Mouse (Mus musculus) megakaryocyte, embryonic 14.5 days (primary cell): ENCODE measurements around the gene Psmb7. TPM values are rescaled to one million over a fixed set of nuclear protein-coding genes. Genes with fewer than 3 reads are reported as not detected.

ENCODE experiments used
- H3K27me3 ChIP-seq: replicated peaks from 2 replicates; pipeline ENCODE3; 2012; ENCODE audit warnings: inconsistent platforms
- H3K36me3 ChIP-seq: replicated peaks from 2 replicates; pipeline ENCODE3; 2012; ENCODE audit warnings: low read length, inconsistent platforms, mixed read lengths
- H3K4me1 ChIP-seq: 2 replicates; pipeline ENCODE4 v1.6.1; 2012; ENCODE audit warnings: inconsistent platforms
- H3K4me3 ChIP-seq: replicated peaks from 2 replicates; pipeline ENCODE3; 2012; ENCODE audit warnings: moderate library complexity, mild to moderate bottlenecking, inconsistent platforms
- H3K9me3 ChIP-seq: 2 replicates; pipeline ENCODE4 v1.6.1; 2012; ENCODE audit warnings: inconsistent platforms
- FLI1 ChIP-seq: IDR thresholded peaks from 2 replicates; pipeline ENCODE4 v1.6.1; 2012; ENCODE audit warnings: low read length, inconsistent platforms, mixed read lengths
- GATA1 ChIP-seq: IDR thresholded peaks from 3 replicates; pipeline ENCODE4 v1.6.1; 2012; ENCODE audit warnings: mixed read lengths, low read length, inconsistent platforms, borderline replicate concordance
- polyA plus RNA-seq: library from polyadenylated mRNA; stranded (reverse); fragments of >175 nt; gene quantifications from 2 replicates; pipeline ENCODE4 v1.2.3, GENCODE M21; 2012; ENCODE audit warnings: low replicate concordance; ENCODE audit not compliant: insufficient read depth

Psmb7 gene
- polyA plus RNA-seq, 1 experiment: 12.4 TPM

DNA sequence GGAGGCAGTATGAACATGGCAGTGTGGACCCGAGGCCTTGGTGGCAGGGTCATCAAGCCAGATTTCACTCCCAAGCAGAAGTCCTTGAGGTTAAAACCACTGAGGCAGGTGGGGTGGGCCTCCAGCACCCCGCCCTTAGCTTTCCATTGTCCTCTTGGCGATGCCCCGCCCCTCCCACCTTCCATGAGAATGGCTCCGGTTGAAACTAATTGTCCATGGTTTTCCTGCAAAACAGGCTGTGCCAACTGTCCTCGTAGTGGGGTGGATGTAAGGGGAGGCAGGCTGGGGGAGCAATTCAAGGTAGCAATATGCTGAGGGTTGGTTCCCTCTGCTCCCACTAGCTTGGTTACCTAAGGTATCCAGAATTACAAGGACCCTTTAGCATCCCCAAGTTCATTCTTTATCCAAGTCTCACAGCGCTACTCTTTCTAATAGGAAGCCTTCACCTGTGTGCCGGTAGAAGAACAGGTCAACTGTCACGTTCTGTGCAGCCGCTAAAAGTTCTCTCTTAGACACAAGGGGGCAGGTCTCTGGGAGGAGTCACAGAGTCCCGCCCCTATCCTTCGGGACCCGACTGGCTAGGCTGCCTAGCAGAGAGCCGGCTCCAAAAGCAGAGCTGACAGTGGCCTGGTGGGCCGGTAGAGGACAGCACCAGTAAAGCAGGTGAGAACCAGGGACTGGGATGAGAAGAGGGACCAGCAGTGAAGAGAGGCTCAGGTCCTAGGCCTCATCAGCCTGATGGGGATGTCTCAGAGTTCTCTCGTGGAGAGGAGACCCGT, 25.1 kb upstream of the Psmb7 start:
- peak overlapping the region; percentile 65 for H3K4me3 ChIP-seq
- H3K27me3 ChIP-seq: peaks cover 75% of the 10 kb centered on the region

DNA sequence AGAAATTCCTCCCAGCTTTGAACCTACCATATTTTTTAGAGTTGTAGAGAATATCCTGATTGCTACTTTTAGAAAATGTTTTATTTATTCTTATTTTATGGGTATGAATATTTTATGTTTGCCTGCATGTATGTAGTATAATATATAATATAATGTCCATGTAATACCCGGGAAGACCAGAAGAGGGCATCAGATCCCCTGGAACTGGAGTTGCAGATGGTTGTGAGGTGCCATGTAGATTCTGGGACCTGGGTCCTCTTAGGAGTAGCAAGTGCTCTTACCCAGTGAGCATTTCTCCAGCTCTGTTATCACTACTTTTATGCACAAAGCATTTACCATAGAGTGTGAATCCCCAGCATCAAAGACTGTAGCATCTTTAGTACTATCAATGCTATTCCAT, 17.5 kb upstream of the Psmb7 start:
- Histone ChIP-seq H3K9me3 (no peaks in the 10 kb centered on the region), H3K27me3 (peaks cover 29% of the 10 kb centered on the region), H3K4me3 (no peak overlapping the region), H3K4me1 (peaks cover 41% of the 10 kb centered on the region), H3K36me3 (no peaks in the 10 kb centered on the region)
- TF ChIP-seq GATA1 (no peak), FLI1 (no peak)

More for the DNA sequence above, 25.1 kb upstream of the Psmb7 start:
- no peaks in the 10 kb centered on the region for H3K9me3 ChIP-seq
- no peak for TF ChIP-seq FLI1
- TF ChIP-seq GATA1: no peak
- H3K36me3 ChIP-seq: no peaks in the 10 kb centered on the region
- H3K4me1 ChIP-seq: peaks cover 7% of the 10 kb centered on the region; the same call in 1 of the 2 replicates

GRCm38 (mm10) chr2:38658338-38658836, 14.5 kb upstream of the Psmb7 start:
- peaks cover 20% of the 10 kb centered on the region for H3K27me3 ChIP-seq
- H3K36me3 ChIP-seq: no peaks in the 10 kb centered on the region
- no peak for TF ChIP-seq GATA1
- no peak for TF ChIP-seq FLI1
- H3K9me3 ChIP-seq: peaks cover 6% of the 10 kb centered on the region
- H3K4me1 ChIP-seq: peaks cover 57% of the 10 kb centered on the region
- peak overlapping the region; percentile 91 for H3K4me3 ChIP-seq

DNA sequence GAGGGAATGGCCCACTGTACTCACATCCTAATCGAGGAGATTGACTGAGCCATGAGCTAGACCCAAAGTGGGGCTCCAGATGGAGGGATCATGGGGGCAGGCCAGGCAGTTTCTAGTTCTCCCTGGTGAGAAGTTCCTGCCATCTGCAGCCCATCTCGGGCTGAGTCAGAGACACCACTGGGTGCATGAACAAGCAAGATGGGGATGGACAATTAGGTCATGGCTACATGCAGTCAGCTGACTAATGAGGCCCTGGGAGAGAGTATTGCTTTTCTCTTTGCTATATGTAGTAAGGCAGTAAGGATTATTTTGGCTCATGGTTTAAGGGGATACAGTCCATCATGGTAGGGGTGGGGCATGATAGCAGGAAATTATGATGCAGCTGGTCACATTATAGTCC, 9.8 kb upstream of the Psmb7 start:
- no peak for TF ChIP-seq GATA1
- TF ChIP-seq FLI1: no peak
- peaks cover 66% of the 10 kb centered on the region for H3K4me1 ChIP-seq
- H3K36me3 ChIP-seq: no peaks in the 10 kb centered on the region
- peaks cover 10% of the 10 kb centered on the region for H3K9me3 ChIP-seq
- no peak overlapping the region for H3K4me3 ChIP-seq
- peaks cover 26% of the 10 kb centered on the region for H3K27me3 ChIP-seq

DNA sequence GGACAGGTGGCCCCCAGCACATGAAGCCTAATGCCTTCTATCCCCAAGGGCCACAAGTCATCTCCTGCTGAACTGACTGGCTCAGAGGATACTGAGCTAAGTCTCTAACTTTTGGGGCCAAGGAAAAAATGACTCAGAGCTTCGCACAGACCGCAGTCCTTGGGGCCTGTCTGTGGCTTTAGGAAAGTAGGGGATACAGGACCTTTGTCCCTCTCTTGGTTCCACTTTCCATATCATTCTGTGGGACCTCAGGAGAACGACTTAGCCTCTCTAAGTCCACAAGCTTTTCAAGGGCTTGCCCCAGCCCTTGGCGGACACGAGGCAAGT, 9.4 kb upstream of the Psmb7 start:
- no peak for TF ChIP-seq GATA1
- no peak for TF ChIP-seq FLI1
- Histone ChIP-seq H3K9me3 (peaks cover 14% of the 10 kb centered on the region), H3K36me3 (no peaks in the 10 kb centered on the region), H3K27me3 (peaks cover 26% of the 10 kb centered on the region), H3K4me1 (peaks cover 61% of the 10 kb centered on the region), H3K4me3 (no peak overlapping the region)

GRCm38 (mm10) chr2:38652565-38653292, 8.8 kb upstream of the Psmb7 start:
- Histone ChIP-seq H3K4me3 (no peak overlapping the region), H3K4me1 (peaks cover 57% of the 10 kb centered on the region), H3K27me3 (peaks cover 25% of the 10 kb centered on the region), H3K36me3 (no peaks in the 10 kb centered on the region), H3K9me3 (peaks cover 17% of the 10 kb centered on the region)
- no peak for TF ChIP-seq FLI1
- no peak for TF ChIP-seq GATA1

DNA sequence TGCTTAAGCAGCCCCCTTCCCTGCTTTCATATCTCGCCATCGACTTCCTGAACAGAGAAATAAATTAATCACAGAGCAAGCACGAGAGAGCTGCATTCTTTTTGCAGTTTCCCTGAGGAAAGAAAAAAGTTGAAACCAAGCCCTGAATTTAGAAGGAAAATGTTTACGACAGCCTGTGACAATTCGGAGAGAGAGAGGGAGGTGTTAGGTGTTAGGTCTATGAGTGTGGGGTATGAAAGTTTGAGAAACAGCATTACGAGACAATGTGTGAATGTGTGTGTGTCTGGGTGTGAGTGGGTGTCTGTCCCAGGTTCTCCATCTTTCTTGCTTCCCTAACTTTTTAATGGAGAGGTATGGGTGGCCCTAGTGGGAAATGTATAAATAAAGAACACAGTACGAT, 8.2 kb upstream of the Psmb7 start:
- H3K36me3 ChIP-seq: no peaks in the 10 kb centered on the region
- no peak overlapping the region for H3K4me3 ChIP-seq
- peaks cover 17% of the 10 kb centered on the region for H3K9me3 ChIP-seq
- TF ChIP-seq FLI1 (no peak), GATA1 (no peak)
- H3K4me1 ChIP-seq: peaks cover 57% of the 10 kb centered on the region
- peaks cover 25% of the 10 kb centered on the region for H3K27me3 ChIP-seq

DNA sequence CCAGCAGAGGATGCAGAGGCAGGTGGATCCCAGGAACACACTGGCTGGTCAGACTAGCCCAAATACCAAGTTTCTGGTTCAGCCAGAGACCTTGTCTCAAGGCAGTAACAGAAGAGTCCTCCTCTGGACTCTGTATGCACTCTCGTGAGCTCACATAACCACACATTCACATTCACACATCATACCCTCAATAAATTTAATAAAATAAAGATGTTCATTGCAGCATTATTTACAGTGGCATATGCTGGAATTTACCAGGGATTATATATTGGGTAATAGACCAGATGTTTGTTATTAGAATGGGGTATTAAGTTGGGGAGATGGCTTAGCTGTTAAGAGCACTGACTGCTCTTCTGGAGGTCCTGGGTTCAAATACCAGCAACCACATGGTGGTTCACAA, 6.5 kb upstream of the Psmb7 start:
- H3K27me3 ChIP-seq: peaks cover 20% of the 10 kb centered on the region
- no peak overlapping the region for H3K4me3 ChIP-seq
- H3K4me1 ChIP-seq: peaks cover 63% of the 10 kb centered on the region
- TF ChIP-seq FLI1: no peak
- no peak for TF ChIP-seq GATA1
- no peaks in the 10 kb centered on the region for H3K36me3 ChIP-seq
- H3K9me3 ChIP-seq: peaks cover 17% of the 10 kb centered on the region

DNA sequence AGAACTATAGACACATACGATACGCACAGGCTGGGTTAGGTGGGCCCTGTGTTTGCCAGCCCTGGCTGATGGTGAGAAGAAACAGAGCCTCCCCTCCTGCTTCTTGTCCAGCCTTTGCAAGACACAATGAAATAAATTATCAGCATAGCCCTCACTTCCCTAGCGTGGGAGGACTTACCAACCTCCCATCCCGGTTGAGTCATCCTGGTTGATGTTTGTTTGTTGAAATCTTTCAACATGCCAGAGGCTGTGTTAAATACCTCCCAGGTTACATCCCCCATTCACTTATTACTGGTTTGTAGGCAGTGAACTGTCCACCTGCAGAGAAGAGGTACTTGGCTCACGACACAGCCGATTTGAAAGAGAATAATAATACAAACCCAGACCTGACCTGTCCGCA, 3.8 kb upstream of the Psmb7 start:
- Histone ChIP-seq H3K4me1 (peaks cover 57% of the 10 kb centered on the region), H3K9me3 (peaks cover 10% of the 10 kb centered on the region), H3K27me3 (peaks cover 13% of the 10 kb centered on the region), H3K4me3 (no peak overlapping the region), H3K36me3 (no peaks in the 10 kb centered on the region)
- TF ChIP-seq GATA1: no peak
- no peak for TF ChIP-seq FLI1

- TF ChIP-seq FLI1: no peak
- TF ChIP-seq GATA1: no peak
- H3K36me3 ChIP-seq: peaks cover under 1% of the 10 kb centered on the region
- no peak overlapping the region for H3K4me3 ChIP-seq
- H3K9me3 ChIP-seq: peaks cover 10% of the 10 kb centered on the region
- H3K4me1 ChIP-seq: peaks cover 56% of the 10 kb centered on the region
- H3K27me3 ChIP-seq: peaks cover 12% of the 10 kb centered on the region
These were observed 3.3 kb upstream of the Psmb7 start for GRCm38 (mm10) chr2:38647201-38647606.
